Mouse (Mus musculus): ENCODE data around the gene Cs. TPM values are rescaled to one million over a fixed set of nuclear protein-coding genes. Genes with fewer than 3 reads are reported as not detected.

Cs gene
- 59.5 and 64.0 TPM in 2 replicates for polyA plus RNA-seq (2012; rRNA removed)

DNA sequence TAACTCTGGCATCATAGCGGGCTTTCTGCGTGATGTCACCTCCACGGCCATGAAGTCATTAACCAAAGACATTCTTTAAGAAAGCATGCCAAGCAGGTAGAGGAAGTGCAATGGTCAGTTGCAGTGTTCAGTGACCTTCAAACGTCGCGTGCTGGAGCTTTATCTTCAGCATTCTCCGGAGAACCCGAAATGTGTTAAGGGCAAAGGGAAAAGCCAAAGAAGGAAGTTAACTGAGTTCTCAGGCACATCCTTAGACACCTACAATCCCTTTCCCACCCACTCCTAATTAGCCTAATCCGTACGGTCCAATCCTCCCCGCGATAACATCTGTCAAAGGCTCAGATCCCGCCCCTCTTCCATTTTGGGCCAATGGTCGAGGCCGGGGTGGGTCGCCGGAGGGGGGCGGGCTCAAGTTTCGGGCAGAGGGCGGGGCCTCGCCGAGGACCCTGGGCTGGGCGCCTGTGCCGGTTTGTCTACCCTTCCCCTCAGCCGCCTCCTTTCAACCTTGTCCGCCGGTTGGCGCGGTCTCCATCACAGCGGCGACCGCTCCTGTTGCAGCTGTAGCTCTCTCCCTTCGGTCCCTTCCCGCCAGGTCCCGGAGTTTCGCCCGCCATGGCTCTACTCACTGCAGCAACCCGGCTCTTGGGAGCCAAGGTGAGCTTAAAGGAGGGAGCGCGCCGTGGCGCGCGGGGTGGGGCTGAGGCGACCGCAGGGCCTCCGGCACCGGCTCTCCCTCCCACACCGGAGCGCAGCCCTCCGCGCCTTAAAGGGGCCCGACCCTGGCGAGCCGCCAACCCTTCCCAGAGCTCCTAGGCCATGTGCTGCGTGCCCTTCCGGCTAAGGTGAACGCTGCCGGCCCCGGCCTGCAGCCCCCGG is at the start of gene Cs:
TSS of gene Cs (plus strand) at position 429 of the 876 bp plus-strand sequence.

DNA sequence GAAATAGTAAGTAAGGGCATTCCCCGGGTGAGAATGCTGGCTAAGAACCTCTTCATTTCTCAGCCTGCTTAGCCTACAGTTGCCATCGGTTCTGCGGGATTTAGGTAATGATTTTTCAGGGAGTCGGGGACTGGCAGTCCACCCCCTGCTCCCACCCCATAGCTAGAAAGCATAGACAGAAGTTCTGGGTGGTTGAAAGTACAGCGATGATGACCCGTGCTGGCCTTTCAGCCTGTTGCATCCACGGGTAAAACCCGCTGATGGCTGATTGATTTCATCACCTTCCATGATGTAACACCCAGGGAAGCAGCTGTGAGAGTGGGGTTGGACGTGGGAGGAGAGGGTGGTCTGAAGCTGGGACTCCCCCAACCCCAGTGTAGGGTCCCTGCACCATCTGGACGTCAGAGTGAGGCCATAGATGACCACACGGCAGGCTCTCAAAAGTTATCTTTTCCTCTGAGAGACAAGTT is 38.8 kb upstream of the Cs start, which contains the start of gene Il23a:
TSS of gene Il23a (minus strand) at position 51 of the 470 bp plus-strand sequence.

DNA sequence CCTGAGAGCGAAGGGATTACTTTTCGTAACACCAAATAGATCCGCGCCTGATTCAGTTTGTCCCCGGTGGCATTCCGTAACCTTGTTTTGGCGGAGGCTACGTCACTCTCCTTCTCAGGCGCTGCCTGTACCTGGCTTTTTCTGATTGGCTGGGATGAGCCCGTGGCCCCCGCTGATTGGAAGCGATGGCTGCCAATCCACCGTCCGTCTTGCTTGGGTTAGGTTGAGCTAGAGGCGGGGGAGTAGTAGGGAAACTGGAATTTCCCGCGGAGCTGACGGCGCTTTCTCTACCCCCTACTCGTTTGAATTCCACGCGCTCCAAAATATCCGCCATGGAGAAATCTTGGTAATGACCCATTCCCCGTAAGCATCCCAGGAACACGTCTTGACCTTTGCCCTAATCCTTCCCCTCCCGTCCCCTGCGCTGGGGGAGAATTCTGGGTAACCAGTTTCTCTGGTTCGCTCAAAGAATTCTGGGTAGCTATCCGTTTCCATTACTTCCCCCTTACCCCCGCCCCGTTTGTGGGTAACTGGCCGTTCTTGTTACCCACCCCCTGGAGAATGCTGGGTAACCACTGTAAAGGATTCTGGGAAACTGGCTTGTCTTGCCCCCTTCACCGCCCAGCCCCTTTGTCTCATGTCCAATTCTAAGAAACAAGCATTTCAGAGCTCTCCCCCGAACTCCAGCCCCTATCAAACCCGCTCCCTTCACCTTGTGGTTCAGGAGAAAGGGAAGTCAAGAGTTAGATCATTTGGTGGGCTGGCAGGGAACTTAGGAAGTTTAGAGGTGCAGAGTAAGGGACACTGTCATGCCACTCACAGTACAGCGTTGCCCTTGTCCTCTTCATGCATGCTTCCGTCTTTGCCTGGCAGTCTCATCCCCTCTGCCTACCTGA is 34.2 kb upstream of the Cs start, which contains the start of gene Pan2:
TSS of gene Pan2 (plus strand) at position 210 of the 896 bp plus-strand sequence.

DNA sequence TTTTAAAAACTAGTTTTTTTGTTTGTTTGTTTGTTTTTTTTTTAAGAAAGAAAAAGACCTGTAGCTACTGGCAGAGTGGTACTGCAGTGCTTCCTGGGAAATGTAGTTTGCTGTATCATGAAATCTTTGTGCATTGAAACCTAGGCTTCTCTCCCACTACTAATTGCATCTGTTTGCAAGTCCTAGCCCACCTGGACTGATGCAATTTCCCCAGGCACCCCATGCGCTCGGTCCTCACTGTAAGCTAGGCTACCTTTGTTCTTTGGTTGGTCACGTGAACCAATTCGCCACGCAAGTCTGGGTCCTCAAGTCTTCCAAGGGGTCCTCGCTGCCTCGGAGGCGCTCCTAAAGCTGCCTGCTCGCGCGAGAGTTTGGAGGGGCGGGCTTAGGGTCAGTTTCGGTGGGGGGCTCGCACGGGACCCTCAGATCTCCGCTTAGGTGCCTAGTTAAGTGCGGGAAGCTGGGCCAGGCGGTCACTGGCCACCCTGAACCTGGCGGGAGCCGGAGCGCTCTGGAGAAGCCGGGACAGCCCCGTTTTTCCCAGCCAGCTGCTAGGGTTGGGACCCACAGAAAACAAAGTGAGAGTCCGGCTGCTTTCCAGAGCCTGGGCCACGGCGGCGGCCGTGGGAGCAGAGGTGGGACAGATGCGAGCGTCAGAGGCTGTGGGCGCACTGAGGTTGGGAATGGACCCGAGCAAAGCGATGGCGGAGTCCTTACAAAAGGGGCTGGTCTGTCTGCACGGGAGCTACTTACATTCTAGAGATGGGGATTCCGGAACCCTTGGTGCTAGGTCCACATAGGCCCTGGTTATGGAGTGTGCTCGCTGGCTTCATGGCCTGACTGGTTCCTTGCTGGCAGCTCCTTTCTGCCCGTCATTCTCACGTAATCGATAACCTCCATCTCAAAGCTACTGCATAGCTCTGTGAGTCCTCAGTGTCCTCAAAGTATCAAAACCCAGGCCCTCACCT is 15.1 kb upstream of the Cs start, which contains the start of gene Cnpy2:
TSS of gene Cnpy2 (plus strand) at position 319 of the 968 bp plus-strand sequence.

DNA sequence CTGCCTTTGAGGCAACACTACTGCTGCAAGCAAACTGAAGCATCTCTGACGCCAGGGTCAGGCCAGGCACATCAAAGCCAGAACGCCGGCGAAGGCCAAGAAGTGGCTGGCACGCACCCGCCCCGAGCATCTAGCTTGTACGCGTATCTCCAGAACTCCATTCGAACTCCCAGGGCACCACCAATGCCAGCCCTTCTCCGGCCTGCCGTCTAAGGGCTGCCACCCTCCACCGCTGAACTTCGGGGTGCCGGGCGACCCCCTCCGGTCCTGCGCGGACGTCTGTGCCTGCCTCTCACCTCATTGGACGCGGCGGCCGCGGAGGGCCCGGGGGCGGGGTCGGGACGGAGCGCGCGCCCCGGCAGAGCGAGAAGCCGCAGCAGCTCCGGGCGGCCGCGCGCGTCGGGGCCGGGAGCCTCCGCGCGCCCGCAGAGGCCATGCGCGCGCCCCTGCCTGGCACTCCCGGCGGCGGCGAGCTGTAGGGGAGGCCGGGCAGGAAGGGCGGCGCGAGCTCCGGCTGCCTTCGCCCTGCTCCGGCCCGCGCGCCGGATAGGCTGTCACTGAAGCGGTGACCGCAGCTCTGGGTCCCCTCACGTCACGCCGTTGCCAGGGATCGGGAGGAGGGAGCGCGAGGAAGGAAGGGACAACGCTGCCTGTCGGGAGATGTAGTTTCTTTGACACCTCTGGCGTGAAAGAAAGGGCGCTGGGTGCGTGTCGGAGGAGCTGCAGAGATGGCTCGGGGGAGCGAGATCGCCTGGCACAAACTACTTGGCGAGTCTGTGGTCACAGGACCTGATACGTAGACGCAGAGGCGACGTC is 31.1 kb downstream of the Cs start, which contains the start of gene Coq10a:
TSS of gene Coq10a (minus strand) at position 596 of the 816 bp plus-strand sequence.

DNA sequence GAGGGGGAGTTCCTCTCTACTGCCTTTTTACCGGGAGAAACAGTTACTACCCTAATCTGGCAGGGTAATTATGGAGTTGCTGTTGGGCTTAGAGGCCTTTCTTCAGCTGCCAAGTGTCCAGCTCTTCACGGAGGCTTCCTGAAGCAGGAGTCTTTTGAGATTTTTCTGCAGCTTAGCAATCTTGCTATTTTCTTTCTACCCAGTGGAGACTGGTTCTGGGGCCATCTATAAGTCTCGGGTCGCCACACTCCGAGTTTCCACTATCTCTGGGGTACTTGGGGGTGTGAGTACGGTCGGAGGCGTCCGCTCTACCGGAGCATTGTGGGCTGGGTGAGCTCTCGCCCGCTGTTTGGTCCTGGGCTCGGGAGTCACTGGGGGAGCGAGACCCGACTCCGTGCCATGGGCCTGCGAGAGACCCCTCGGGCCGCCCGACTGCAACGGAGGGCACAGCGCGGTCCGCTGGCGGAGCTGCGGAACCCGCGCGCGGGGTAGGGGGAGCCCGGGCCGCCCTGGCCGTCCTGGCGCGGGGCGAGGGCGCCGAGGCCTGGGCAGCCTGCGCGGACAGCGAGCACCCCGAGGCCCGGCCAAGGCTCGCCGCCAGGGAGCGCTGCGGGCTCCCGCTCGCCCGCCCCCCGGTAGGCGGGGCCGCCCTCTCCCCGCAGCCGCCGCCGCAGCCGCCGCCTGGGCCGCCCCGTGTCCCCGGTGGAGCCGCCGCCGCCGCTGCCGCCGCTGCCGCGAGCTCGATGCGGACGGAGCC is 39.1 kb downstream of the Cs start, which contains the start of gene Ankrd52:
TSS of gene Ankrd52 (plus strand) at position 661 of the 757 bp plus-strand sequence.

DNA sequence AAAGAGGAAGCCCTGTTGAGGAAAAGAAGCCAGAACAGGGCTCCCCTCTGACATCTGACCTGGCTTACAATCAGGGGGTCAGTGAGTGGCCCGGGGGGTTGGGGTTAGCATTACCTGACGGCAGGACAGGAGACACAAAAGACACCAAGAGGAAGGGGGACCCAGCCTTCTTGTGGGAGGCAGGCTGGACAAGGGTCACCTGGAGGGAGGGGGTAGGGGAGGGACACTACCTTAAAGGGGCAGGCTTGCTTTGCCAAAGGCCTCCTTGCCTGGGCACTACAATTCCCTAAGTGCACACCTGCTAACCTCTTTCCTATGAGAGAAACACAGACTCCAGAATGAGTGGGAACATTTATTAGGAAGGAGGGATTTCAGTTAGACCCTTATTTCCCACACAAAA is 63.5 kb downstream of the Cs start, which contains the start of gene Slc39a5:
TSS of gene Slc39a5 (minus strand) at position 174 of the 400 bp plus-strand sequence.

DNA sequence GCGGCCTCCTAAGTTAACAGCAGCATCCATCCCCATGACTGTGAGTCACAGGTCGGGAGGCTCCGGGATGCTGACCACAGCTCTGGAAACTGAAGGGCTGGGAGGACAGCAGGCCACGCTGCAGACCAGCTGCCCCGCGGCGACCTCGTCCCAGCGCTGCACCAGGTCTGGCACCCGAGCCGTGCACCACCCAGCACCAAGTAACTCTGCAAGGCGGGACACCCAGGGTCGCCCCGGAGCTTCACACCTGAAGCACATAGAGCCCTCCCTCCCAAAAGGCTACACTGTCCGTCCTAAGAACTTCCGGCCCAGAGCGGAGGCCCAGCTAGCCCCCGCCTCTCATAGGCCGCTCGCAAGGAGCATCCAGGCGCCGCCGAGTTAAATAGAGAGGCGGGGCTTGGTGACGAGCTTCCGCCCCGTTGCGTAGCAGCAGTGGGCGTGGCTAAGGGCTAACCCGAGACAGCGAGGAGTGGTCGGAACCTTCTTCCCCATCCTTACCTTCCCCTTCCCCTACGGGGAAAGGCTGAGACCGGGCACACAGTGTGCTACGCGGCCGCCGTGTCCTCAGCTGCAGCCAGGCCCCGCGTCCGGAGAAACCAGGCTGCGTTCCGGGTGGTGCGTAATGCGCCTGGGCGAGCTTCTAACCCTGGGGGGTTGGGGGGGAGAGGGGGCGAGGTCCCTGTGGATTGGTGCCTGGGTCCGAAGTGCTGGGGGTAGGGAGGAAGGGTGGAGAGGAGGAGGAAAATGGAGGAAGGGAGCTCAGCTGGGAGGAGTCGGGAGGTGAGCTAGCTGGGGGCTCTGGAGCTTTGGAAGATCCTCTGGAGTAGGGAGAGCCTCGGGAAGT is 73.9 kb downstream of the Cs start, which contains the start of the genes Nabp2 and Rnf41:
TSS of gene Nabp2 (minus strand) at position 282 of the 844 bp plus-strand sequence.
TSS of gene Rnf41 (plus strand) at position 447 of the 844 bp plus-strand sequence.

Other genes with a start within 250 kb of the Cs start
- gene Baz2a, start 246.2 kb upstream of the Cs start, polyA plus RNA-seq (2012; rRNA removed), result 8.8 and 10.8 TPM in 2 replicates
- 13.5 and 14.2 TPM in 2 replicates for gene Rbms2, start 157.4 kb upstream of the Cs start, polyA plus RNA-seq (2012; rRNA removed)
- gene Gls2, start 143.3 kb upstream of the Cs start, polyA plus RNA-seq (2012; rRNA removed), result 50.2 and 50.4 TPM in 2 replicates
- gene Spryd4, start 125.9 kb upstream of the Cs start, polyA plus RNA-seq (2012; rRNA removed), result 34.1 and 34.9 TPM in 2 replicates
- gene Mip, start 111.9 kb upstream of the Cs start, polyA plus RNA-seq (2012; rRNA removed), result 0.01 TPM in 1 of 2 replicates, not detected in the other
- 6.6 and 6.7 TPM in 2 replicates for gene Timeless, start 105.7 kb upstream of the Cs start, polyA plus RNA-seq (2012; rRNA removed)
- 13.0 and 18.7 TPM in 2 replicates for gene Apon, start 83.6 kb upstream of the Cs start, polyA plus RNA-seq (2012; rRNA removed)
- gene Apof, start 69.1 kb upstream of the Cs start, polyA plus RNA-seq (2012; rRNA removed), result 813 and 951 TPM in 2 replicates
- gene Stat2, start 67.2 kb upstream of the Cs start, polyA plus RNA-seq (2012; rRNA removed), result 20.6 and 23.1 TPM in 2 replicates
- 0.03 and 0.06 TPM in 2 replicates for gene Il23a, start 39.0 kb upstream of the Cs start, polyA plus RNA-seq (2012; rRNA removed)
- 13.6 and 15.8 TPM in 2 replicates for gene Pan2, start 34.4 kb upstream of the Cs start, polyA plus RNA-seq (2012; rRNA removed)
- 57.3 and 69.2 TPM in 2 replicates for gene Cnpy2, start 15.3 kb upstream of the Cs start, polyA plus RNA-seq (2012; rRNA removed)
- 10.3 and 10.8 TPM in 2 replicates for gene Coq10a, start 31.3 kb downstream of the Cs start, polyA plus RNA-seq (2012; rRNA removed)
- gene Ankrd52, start 39.4 kb downstream of the Cs start, polyA plus RNA-seq (2012; rRNA removed), result 4.4 and 6.2 TPM in 2 replicates
- gene Slc39a5, start 63.5 kb downstream of the Cs start, polyA plus RNA-seq (2012; rRNA removed), result 99.5 and 112 TPM in 2 replicates
- gene Nabp2, start 73.8 kb downstream of the Cs start, polyA plus RNA-seq (2012; rRNA removed), result 16.8 and 18.7 TPM in 2 replicates
- 7.0 and 8.3 TPM in 2 replicates for gene Rnf41, start 73.9 kb downstream of the Cs start, polyA plus RNA-seq (2012; rRNA removed)
- gene Smarcc2, start 121.5 kb downstream of the Cs start, polyA plus RNA-seq (2012; rRNA removed), result 25.6 and 31.2 TPM in 2 replicates
- gene Myl6, start 156.4 kb downstream of the Cs start, polyA plus RNA-seq (2012; rRNA removed), result 627 and 720 TPM in 2 replicates
- gene Myl6b, start 161.0 kb downstream of the Cs start, polyA plus RNA-seq (2012; rRNA removed), result 0.53 and 0.67 TPM in 2 replicates
- gene Esyt1, start 188.1 kb downstream of the Cs start, polyA plus RNA-seq (2012; rRNA removed), result 10.8 and 12.1 TPM in 2 replicates
- 4.0 and 4.5 TPM in 2 replicates for gene Zc3h10, start 210.0 kb downstream of the Cs start, polyA plus RNA-seq (2012; rRNA removed)
- 1,648 and 2,151 TPM in 2 replicates for gene Rpl41, start 211.6 kb downstream of the Cs start, polyA plus RNA-seq (2012; rRNA removed)
- 67.0 and 72.0 TPM in 2 replicates for gene Pa2g4, start 228.3 kb downstream of the Cs start, polyA plus RNA-seq (2012; rRNA removed)

Measured in liver, embryonic 18 days (tissue).